Mouse (Mus musculus): ENCODE data around the gene Pmpca. TPM values are rescaled to one million over a fixed set of nuclear protein-coding genes. Genes with fewer than 3 reads are reported as not detected.

Pmpca gene
- polyA plus RNA-seq (2015; fragmentation: Nextera tagmentation; extraction: Ambion mirVana): 74.3 and 80.9 TPM in 2 replicates

- H3K4me2 ChIP-seq (ENCODE audit: low read length): peak within 1 kb of the TSS; percentile 98
- ATAC-seq (replicated peaks; ENCODE audit: low FRiP score, low read depth) (peak; percentile 74), DNase-seq (ENCODE audit: low spot score) (peak; percentile 86)
- 0% methylated on average over 60 of the region's 60 CpGs for WGBS
- peak within 1 kb of the TSS; percentile 63 for H3K27ac ChIP-seq
- H3K27me3 ChIP-seq (ENCODE audit: insufficient read depth, low read length): no peaks in the 10 kb centered on the region
- H3K9ac ChIP-seq (ENCODE audit: low read depth, low read length): peak within 1 kb of the TSS; percentile 94
- TF ChIP-seq CTCF (IDR thresholded peaks at IDR 0.05; ENCODE audit: low read depth): no peak
- H3K36me3 ChIP-seq (ENCODE audit: insufficient read depth, low read length): peaks cover 55% of the 10 kb centered on the region
- H3K9me3 ChIP-seq (replicated peaks; ENCODE audit: low read length): no peaks in the 10 kb centered on the region
- peaks cover 9% of the 10 kb centered on the region for H3K4me1 ChIP-seq (replicated peaks; ENCODE audit: insufficient read depth, low read length)
- peak within 1 kb of the TSS; percentile 97 for H3K4me3 ChIP-seq (replicated peaks; ENCODE audit: low read depth, low read length)
Observed at GRCm38 (mm10) chr2:26389154-26389690, at the start of gene Pmpca, which contains the start of gene Entr1. Gene Pmpca, plus strand, starts transcription at chr2:26389339. Gene Entr1, minus strand, starts transcription at chr2:26389316.

- TF ChIP-seq CTCF (IDR thresholded peaks at IDR 0.05; ENCODE audit: low read depth): no peak
- Histone ChIP-seq H3K36me3 (ENCODE audit: insufficient read depth, low read length) (peaks cover 33% of the 10 kb centered on the region; the same call in 1 of the 2 replicates), H3K4me1 (replicated peaks; ENCODE audit: insufficient read depth, low read length) (peaks cover 18% of the 10 kb centered on the region; the same call in 1 of the 2 replicates), H3K9ac (ENCODE audit: low read depth, low read length) (no peak overlapping the region), H3K27ac (peak overlapping the region; percentile 87), H3K27me3 (ENCODE audit: insufficient read depth, low read length) (no peaks in the 10 kb centered on the region), H3K9me3 (replicated peaks; ENCODE audit: low read length) (no peaks in the 10 kb centered on the region), H3K4me2 (ENCODE audit: low read length) (no peak overlapping the region), H3K4me3 (replicated peaks; ENCODE audit: low read depth, low read length) (no peak overlapping the region)
- WGBS: 65% methylated on average over 2 of the region's 2 CpGs
- ATAC-seq (replicated peaks; ENCODE audit: low FRiP score, low read depth): no peak; the same call in 1 of the 2 replicates
- peak; percentile 24 for DNase-seq (ENCODE audit: low spot score)
Observed at GRCm38 (mm10) chr2:26341510-26341981, 47.6 kb upstream of the Pmpca start.

GRCm38 (mm10) chr2:26342044-26342443 is 47.1 kb upstream of the Pmpca start:
- H3K36me3 ChIP-seq (ENCODE audit: insufficient read depth, low read length): peaks cover 36% of the 10 kb centered on the region; the same call in 1 of the 2 replicates
- peaks cover 18% of the 10 kb centered on the region; the same call in 1 of the 2 replicates for H3K4me1 ChIP-seq (replicated peaks; ENCODE audit: insufficient read depth, low read length)
- H3K4me2 ChIP-seq (ENCODE audit: low read length): no peak overlapping the region; the same call in 1 of the 2 replicates
- H3K9me3 ChIP-seq (replicated peaks; ENCODE audit: low read length): no peaks in the 10 kb centered on the region
- no peak for TF ChIP-seq CTCF (IDR thresholded peaks at IDR 0.05; ENCODE audit: low read depth)
- H3K27me3 ChIP-seq (ENCODE audit: insufficient read depth, low read length): no peaks in the 10 kb centered on the region
- 53% methylated on average over 10 of the region's 10 CpGs for WGBS
- DNase-seq (ENCODE audit: low spot score): peak; percentile 51
- no peak overlapping the region for H3K4me3 ChIP-seq (replicated peaks; ENCODE audit: low read depth, low read length)
- ATAC-seq (replicated peaks; ENCODE audit: low FRiP score, low read depth): no peak; the same call in 1 of the 2 replicates
- H3K27ac ChIP-seq: peak overlapping the region; percentile 87
- H3K9ac ChIP-seq (ENCODE audit: low read depth, low read length): 0 out of 2 replicates have a peak overlapping the region, but pooled peaks have one; percentile 14

- DNase-seq (ENCODE audit: low spot score): peak; percentile 77
Observed at GRCm38 (mm10) chr2:26342609-26343490, 46.3 kb upstream of the Pmpca start.

GRCm38 (mm10) chr2:26348241-26348640 is 40.9 kb upstream of the Pmpca start:
- H3K9me3 ChIP-seq (replicated peaks; ENCODE audit: low read length): no peaks in the 10 kb centered on the region
- ATAC-seq (replicated peaks; ENCODE audit: low FRiP score, low read depth) (no peak), DNase-seq (ENCODE audit: low spot score) (peak; percentile 82)
- no peak overlapping the region for H3K4me2 ChIP-seq (ENCODE audit: low read length)
- TF ChIP-seq CTCF (IDR thresholded peaks at IDR 0.05; ENCODE audit: low read depth): no peak
- peaks cover 40% of the 10 kb centered on the region; the same call in 1 of the 2 replicates for H3K36me3 ChIP-seq (ENCODE audit: insufficient read depth, low read length)
- 53% methylated on average over 6 of the region's 6 CpGs for WGBS
- no peak overlapping the region for H3K9ac ChIP-seq (ENCODE audit: low read depth, low read length)
- H3K4me3 ChIP-seq (replicated peaks; ENCODE audit: low read depth, low read length): no peak overlapping the region
- peaks cover 14% of the 10 kb centered on the region; the same call in 1 of the 2 replicates for H3K4me1 ChIP-seq (replicated peaks; ENCODE audit: insufficient read depth, low read length)
- no peaks in the 10 kb centered on the region for H3K27me3 ChIP-seq (ENCODE audit: insufficient read depth, low read length)
- H3K27ac ChIP-seq: peak overlapping the region; percentile 65

More at GRCm38 (mm10) chr2:26342609-26343490, 46.3 kb upstream of the Pmpca start:
- Histone ChIP-seq H3K36me3 (ENCODE audit: insufficient read depth, low read length) (peaks cover 40% of the 10 kb centered on the region; the same call in 1 of the 2 replicates), H3K4me2 (ENCODE audit: low read length) (peak overlapping the region; percentile 41), H3K4me3 (replicated peaks; ENCODE audit: low read depth, low read length) (no peak overlapping the region), H3K4me1 (replicated peaks; ENCODE audit: insufficient read depth, low read length) (peaks cover 18% of the 10 kb centered on the region; the same call in 1 of the 2 replicates), H3K9me3 (replicated peaks; ENCODE audit: low read length) (no peaks in the 10 kb centered on the region), H3K27me3 (ENCODE audit: insufficient read depth, low read length) (no peaks in the 10 kb centered on the region), H3K9ac (ENCODE audit: low read depth, low read length) (0 out of 2 replicates have a peak overlapping the region, but pooled peaks have one; percentile 23), H3K27ac (peak overlapping the region; percentile 87)
- 42% methylated on average over 11 of the region's 11 CpGs for WGBS
- no peak; the same call in 1 of the 2 replicates for ATAC-seq (replicated peaks; ENCODE audit: low FRiP score, low read depth)
- TF ChIP-seq CTCF (IDR thresholded peaks at IDR 0.05; ENCODE audit: low read depth): no peak

All from kidney, postnatal 0 days (tissue).